Mouse (Mus musculus) heart, postnatal 10 days (tissue): ENCODE measurements around the gene Man1a. TPM values are rescaled to one million over a fixed set of nuclear protein-coding genes. Genes with fewer than 3 reads are reported as not detected.

Experiments
- DNase-seq, 2 experiments: peaks; one replicate each; pipeline ENCODE4 v3.0.0; 2021
- intact Hi-C: fragments of 180-260 bp; cut with DNase I; formaldehyde crosslinking; loops from one replicate; pipeline ENCODE4 v1.15.1; 2025
- total RNA-seq, 2 experiments: library from RNA; stranded (reverse); gene quantifications; 2 replicates each; pipeline ENCODE4 v1.2.3; 2021

The Man1a gene
- total RNA-seq, 2 experiments from 2014 or later: 25.7 to 28.1 TPM

DNA sequence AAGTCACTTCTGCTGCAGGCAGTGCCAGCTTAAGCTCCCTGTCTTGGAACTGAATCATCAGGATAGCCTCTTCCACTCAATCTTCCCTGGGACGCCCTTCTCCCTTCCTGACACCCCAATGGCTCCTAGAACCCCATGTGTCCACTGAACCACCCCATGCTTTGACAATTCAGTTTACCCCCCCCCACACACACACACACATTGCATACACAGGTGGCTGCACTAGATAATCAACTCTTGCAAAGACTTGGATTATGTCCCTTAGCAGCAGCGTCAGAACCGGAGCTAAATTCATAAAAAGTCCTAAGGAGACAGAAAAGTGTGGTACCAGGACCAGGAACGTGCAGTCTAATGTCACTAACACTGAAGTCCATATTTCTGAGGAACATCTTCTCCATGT, 47.5 kb downstream of the Man1a start:
- no peak for DNase-seq
- intact Hi-C loops: no loop called here

DNA sequence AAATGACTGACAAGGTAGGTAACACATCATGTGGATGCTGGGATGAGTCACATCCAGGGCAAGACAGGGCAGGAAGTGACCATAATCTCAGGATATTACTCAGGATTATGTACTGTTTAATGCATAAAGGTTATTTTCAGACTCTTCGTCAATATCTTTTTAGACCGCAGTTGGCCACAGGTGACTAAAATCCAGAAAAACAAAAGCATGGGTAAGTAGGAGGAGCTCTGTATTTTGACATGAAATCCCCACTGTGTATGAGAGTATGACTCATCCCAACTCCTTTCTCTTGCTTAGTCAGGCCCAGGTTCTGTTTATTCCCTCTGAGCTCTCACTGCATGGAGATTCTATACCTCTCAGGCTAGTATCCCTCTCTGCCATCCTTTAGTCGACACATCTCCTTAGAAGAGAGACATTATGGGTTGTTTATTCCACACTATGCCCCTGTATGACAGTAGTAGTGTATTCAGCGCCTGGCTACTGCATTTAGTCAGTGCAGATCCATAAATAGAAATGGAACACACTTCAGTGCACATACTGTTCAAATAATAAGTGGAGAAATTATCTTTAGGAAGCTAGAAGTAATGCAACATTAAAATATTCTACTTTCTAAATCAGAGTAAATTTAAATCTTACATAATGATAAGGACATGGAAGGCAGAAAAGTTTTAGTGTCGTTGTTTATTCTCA, 49.5 kb downstream of the Man1a start:
- intact Hi-C loops: no loop called here
- DNase-seq: peak in 1 of 2 experiments; percentile 22

DNA sequence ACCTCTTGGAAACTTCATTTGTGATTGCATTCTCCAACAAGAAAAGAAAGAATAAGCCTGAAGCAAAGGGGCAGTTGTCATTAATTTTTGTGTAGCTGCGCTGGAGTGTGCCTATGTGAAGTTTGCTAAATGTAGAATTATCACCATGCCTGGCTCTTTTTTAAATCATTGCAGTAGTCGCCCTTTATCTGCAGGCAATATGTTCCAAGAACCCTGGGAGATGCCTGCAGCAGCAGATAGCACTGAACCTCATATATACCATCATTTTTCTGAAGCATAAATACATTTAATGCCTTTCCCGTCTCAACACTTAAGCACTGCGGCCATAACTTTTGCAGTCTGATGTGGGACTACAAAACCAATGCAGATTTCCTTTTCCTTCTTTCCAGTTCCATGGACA, 50.3 kb downstream of the Man1a start:
- DNase-seq: no peak
- intact Hi-C loops: no loop called here

DNA sequence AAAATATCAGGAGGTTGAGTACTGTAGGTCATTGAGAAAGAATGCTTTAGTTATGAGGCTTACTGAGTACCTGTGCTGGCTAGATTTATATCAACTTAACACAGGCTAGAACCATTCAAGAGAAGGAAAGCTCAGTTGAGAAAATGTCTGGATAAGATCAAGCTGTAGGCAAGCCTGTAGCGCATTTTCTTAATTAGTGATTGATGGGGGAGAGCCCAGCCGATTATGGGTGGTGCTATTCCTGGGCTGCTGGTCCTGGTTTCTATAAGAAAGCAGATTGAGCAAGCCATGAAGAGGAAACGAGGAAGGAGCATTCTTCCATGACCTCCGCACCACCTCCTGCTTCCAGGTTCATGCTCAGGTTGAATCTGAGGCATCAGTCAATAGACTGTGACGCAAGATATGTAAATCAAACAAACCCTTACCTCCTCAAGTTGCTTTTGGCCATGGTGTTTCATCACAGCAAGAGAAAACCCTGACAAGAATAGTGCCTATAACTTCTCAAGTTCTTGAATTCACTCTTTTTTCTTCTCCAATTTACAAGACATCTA, 58.4 kb downstream of the Man1a start:
- DNase-seq: no peak
- intact Hi-C loops: no loop called here

DNA sequence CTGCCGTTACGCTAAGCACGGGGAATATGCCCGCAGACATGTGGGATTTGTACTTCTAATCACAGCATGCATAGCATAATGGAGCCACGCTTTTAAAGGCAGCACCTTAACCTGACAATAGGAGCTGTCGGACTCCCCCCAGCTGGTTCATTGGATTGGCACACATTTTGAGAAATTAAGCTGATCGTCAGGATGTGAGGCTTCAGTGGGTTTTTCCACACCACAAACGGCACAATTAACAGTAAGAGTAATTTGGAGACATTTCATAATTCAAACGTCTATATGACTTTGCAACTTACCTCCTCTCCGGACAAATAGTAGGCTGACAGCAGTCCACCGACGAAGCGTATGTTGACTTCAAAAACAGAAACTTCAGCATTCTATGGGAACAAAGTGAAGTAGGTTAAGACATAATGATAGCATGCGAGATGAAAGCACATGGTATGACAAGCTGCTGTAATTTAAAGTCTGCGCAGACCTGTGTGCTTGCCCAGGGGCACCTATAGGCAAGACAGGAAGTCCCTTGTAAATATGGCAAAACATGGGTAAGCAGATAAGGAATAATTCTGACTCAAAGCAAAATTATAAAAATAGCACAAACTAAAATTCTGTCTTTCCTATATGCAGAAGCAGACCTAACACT, 62.2 kb downstream of the Man1a start:
- intact Hi-C loops: no loop called here
- DNase-seq: no peak

DNA sequence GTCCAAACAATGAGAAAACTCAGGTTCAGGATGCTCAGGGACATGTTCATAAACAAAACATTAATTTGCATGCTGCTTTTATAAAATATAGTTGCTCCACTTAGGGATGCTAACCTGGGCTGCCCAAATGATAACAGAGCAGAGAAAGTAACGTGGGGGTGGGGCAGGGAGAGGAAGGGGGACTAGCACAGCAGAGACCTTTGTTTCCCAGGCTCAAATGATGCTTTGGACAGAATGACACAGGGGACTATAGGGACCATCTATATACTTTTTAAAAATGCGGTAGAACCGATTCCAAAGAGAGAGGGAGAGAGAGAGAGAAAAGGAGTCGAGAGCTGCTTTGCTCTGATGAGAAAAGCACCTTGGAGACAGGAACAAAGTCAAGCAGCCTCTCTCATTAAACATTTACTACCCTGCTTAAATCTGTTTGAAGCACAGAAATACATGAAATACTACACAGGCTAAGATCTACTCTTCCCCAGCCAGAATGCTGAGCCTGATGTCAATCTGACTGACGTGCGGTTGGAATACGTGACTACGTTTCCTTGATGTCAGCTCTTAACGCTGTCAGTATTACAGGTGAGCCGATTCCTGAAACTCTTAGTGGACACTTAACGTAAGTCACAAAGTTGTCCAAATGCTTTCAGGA, 63.1 kb downstream of the Man1a start:
- intact Hi-C loops: no loop called here
- DNase-seq: no peak

DNA sequence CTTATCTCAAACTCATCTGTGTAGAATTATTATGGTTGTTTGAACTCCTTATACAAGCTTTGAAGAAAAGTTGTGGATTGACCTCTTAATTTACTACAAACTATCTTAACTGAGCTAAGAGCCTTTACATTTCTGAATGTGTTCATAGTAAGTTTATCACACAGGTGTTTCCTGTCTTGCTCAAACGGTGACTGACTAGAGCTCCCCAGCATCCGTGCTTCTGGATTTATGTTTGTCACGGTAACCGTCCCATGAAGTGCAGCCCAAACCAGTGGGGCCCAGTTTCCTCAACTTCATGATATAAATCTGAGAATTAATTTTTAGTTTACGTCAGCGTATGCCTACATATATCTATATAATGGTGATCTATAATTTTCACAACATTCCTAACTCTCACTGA, 67.3 kb downstream of the Man1a start:
- DNase-seq: no peak
- intact Hi-C loops: no loop called here

DNA sequence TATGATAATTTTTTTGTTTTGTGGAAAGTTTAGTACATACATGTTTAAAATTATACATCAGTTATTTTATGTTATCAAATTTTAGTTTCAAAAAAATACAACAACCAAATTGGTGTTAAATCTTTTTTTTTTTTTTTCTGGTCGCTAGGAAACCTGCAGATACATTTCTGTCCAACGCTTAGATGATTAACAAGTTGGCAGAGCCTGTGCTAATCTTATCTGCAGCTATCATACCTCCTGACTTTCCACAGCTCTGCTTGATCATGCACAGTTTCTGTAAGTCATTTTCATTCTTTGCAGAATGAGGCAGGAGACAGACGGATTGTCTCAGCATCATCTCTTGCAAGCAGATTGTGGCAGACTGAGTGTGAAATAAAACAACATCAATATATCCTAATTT, 69.5 kb downstream of the Man1a start:
- DNase-seq: no peak
- intact Hi-C loops: no loop called here

DNA sequence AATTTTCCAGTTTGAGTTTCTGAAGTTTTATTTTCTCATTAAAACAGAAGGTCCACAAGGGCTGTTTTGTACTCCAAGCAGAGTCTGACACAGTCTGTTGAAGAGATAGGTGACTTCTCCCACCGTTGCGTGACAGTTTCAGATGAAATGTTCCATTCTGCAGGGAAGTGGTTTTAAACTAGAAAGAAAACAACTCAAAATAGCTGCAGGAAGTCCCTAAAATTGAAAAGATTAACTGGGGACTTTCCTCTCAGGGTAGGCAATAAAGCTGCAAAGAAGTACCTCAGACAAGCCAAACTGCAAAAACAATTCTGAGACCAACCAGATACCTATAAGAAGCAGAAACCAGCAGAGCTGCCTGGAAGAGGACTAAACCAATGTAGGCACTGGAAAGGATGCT, 70.6 kb downstream of the Man1a start:
- DNase-seq: no peak
- intact Hi-C loops: no loop called here

DNA sequence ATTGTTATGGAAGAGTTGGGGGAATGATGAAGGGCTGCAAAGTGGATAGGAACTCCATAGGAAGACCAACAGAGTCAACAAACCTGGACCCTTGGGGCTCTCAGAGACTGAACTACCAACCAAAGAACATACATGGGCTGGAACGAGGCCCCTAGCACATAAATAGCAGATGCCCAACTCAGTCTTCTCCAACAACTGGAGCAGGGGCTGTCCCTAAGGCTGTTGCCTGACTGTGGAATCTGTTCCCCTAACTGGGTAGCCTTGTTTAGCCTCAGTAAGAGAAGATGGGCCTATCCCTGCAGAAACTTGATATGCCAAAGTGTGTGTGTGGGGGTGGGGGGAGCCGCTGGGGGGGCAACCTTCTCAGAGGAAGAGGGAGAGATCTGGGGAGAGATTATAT, 73.5 kb downstream of the Man1a start:
- intact Hi-C loops: no loop called here
- DNase-seq: no peak

DNA sequence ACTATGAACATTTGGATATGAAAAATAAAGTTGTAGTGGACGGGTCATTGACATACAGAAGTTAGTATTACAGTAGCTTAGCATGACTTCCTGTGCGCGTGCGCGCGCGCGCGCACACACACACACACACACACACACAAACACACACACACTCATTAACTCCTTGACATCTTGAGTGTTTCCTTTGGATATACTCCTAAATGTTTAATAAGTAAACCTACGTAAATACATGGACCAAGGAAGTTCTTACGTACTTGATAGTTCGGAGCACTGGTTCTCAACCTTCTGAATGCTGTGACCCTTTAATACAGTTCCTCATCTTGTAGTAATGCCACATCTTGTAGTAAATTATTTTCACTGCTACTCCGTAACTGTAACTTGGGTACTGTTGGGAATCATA, 79.1 kb downstream of the Man1a start:
- intact Hi-C loops: no loop called here
- DNase-seq: no peak

DNA sequence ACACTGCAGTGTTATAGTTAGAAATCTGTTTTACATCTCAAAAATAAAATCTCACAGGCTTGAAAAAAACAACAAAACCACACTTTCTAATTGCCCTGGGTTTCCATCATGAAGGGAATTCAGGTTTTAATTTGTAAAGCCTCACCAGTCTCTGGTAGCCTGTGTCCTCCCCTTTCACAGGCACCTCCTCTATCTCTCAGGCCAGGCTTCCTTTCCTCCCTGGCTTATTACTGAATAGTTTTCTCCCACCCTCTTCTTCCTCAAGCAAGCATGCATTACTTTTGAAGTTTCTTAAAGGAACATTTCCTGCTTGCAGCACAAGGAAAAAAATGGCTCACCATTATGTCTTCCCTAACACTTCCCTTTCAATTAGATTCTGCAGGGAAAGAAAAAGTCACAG, 80.2 kb downstream of the Man1a start:
- intact Hi-C loops: no loop called here
- no peak for DNase-seq

DNA sequence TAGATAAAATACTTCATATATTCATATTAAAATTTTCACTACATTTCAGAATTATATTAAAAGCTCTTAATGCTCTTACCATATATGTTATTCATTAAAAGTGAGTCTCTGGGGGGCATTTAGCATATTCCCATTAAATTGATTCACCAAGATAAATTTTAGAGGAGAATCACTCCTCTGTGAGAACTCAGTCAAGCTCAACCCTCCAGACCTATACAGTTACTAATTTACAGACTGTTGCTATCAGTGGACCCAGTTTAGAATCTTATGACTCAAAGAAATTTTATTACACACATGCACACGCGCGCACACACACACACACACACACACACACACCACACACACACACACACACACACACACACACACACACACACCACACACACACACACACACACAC, 81.8 kb downstream of the Man1a start:
- intact Hi-C loops: no loop called here
- no peak for DNase-seq

DNA sequence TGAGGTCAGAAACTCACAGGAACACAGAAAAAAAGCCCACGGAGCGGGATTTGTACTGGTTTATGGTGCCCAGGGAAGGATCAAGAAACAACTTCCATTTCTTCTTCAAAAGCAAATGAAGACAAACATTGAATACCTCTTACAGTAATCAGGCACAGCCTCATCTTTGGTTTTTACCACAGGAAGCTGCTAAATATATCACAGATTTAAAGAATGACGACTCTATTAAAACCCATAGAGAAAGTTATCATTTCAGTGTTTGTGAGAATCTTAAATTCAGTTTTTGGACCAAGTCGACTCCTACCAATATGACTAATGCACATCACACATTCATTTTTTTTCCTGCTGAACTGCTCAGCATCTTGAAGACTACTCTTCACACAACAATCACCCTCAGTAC, 86.0 kb downstream of the Man1a start:
- intact Hi-C loops: no loop called here

DNA sequence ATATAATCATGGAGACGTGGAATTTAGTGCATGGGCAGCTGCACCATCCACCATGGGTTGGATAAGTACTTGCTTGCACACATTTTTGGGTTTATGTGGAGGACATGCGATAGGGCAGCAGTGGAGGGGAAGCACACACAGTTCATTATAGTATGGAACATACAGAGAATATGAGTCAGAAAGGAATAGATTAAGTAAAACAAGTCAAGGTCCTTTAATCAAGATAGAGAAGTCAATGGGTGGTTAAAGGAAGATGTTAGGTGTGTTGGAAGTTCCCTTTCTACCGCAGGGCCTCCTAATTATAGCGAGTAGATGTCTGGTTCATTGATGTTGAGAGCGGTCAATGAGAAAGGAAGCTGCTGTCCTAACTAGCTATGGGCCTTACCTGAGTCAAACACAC, 91.5 kb downstream of the Man1a start:
- intact Hi-C loops: no loop called here
- no peak for DNase-seq

More for the DNA sequence above, 86.0 kb downstream of the Man1a start:
- DNase-seq: no peak

DNA sequence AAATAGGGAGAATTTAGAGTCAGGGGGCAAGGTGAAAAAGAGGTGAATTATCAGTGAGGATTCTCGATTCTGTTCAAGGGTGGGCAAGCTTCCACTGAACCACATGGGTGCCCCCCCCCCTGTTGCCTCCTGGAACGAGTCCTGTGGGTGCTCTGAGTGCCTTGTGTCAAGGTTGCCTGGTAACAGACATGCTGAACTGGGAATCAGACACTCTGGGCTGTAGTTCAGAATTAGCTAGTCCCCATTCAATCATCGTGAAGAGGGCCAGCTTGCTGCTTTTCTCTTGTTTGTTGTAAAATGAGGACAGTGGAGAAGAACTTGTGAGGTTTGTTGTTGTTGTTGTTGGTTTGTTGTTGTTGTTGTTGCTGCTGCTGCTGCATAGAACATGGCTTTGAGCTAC, 92.3 kb downstream of the Man1a start:
- DNase-seq: peak; percentile 5 to 6
- intact Hi-C loops: no loop called here

DNA sequence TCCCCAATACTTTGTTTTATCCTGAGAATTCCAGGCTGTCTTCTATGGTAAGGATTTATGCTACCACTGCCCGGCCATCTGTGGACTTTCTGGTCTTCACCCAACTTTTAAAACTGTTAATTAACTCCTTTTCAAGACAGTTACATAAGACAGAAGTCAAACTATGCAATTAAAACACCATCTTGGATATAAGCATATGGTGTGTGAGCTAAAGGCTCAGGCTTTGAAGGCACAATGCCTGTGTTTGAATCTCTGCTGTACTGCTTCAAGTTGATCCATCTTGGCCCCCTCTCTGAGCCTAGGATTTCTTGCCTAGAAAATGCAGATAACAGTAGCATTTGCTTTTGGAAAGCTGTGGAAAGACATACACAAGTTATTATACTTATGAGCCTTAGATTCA, 97.8 kb downstream of the Man1a start:
- no peak for DNase-seq
- intact Hi-C loops: loop anchor here (5.0 kb wide), 1 partner anchor 94 kb away; no protein-coding TSS in a partner anchor

DNA sequence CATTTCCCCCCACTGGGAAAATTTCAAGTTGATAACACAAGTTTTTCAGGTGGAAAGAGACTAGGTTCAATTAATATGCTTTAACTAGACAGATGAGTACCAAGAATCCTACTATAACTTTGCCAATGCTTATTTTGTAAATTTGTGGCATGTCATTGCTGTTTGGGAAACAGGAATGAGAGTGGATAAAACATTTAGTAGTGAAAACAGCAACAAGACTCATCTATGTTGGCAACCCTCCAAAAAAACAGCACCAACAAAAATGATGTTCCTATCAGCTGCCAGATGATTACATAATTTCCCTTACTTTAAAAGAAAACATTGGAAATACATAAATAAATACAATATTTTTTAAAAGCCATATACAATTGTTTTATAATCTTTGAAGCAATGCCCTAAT, 102.2 kb downstream of the Man1a start:
- intact Hi-C loops: no loop called here
- peak in 1 of 2 experiments; percentile 6 for DNase-seq

DNA sequence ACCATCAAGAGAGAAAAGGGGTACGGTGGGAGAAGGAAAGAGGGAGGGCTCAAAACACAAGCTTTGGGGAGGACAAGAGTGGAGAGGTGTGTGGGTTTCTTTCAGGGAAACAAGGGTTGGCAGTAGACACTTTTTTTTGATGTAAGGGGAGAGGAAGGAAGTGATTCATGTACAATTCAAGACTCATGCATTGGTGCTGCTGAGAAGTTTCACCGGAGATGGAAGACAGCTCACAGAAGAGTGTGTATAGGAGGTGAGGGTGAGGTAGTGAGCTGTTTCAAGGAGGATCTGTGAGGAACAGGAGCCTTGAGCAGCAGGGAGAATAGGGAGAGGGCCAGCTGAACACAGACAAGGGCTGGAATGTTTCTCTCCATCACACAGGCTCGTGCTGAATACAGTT, 116.7 kb downstream of the Man1a start:
- DNase-seq: no peak
- intact Hi-C loops: no loop called here

DNA sequence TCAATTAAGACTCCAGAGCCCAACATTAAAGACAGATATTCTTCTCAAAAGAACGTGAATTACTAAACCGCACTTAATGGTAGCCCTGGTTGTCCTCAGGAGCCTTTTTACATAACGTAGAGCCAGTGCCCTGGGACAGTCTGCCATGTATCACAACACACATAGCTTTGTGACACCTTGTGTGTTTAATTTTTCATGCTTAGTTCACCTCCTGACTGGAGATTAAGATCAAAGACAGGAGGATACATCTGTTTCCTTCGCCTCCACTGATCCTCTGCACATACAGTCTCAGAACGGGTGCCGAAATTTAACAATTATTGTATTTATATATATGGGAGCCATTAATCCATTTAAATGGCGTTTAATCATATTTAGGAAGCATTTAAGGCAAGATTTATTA, 134.8 kb downstream of the Man1a start:
- intact Hi-C loops: no loop called here
- no peak for DNase-seq

DNA sequence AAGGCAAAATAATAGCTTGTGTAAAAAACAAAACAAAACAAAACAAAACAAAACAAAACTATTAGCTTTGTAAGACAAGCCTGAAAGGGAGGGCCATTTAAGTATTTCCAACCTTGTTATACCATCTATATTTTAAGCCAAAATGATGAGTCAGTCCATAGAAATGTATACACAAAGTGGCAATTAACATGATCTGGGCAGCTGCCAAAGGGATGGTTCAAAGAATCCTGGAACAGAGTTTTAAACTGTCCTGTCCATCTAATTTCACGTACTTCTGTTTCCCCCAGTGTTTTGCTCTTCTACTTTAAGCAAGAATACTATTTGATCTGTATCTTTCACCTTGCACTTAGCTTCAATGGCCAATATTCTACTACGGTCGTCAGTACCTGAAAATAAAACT, 138.2 kb downstream of the Man1a start:
- no peak for DNase-seq
- intact Hi-C loops: no loop called here

DNA sequence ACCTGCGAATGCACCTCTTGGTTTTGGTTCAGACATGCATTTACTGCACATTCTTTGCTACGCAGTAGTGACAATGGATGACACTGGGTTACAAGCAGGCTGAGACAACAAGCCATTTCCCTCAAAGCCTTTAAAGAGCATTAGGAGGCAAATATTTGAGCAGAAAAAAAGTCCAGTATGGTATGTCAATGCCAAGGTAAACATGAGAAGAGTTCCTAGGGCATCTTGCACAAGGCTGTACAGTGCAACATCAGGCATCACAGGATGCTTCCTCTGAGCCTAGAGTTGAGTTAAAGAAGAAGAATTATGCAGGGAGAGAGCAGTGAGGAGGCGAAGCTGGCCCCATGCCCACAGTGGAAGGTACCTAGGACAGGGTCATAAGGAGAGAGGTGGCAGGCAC, 140.3 kb downstream of the Man1a start:
- intact Hi-C loops: no loop called here
- no peak for DNase-seq
